In genomic region chr11:83938556-83938955, GRCm38 (mm10) we compare ENCODE assay signal across 20 mouse cellular contexts. TPM values are rescaled to one million over a fixed set of nuclear protein-coding genes. Genes with fewer than 3 reads are reported as not detected.
A peak's percentile ranks its signal among the peaks of the same experiment; 100 is the strongest.
DNase-seq lines count a peak whose midpoint lies in the region; ATAC-seq lines count a peak whose summit lies in the region.
"Had no signal": no experiment of that assay in that cellular context is flagged by ENCODE, and none has a peak within 500 bp of the region (broad histone marks: within the 10 kb centered on the region; RNA-seq: fewer than 3 reads in every experiment).

No protein-coding gene starts in this region.

- H3K4me3 ChIP-seq in hindbrain, embryonic 13.5 days: no peak overlapping the region
- no peak overlapping the region for H3K4me3 ChIP-seq in hindbrain, embryonic 11.5 days (ENCODE audit: low read depth, low read length)
- no peak overlapping the region for H3K4me3 ChIP-seq in kidney, embryonic 15.5 days (replicated peaks)
- no peak overlapping the region for H3K4me3 ChIP-seq in kidney, embryonic 14.5 days (ENCODE audit: low read length)
- no peak overlapping the region for H3K4me3 ChIP-seq in midbrain, embryonic 10.5 days
- H3K4me3 ChIP-seq: embryonic facial prominence, embryonic 10.5 days; embryonic facial prominence, embryonic 12.5 days; forebrain, embryonic 13.5 days; forebrain, embryonic 15.5 days had no signal

- peaks cover 12% of the 10 kb centered on the region for H3K4me1 ChIP-seq in hindbrain, embryonic 13.5 days (replicated peaks)
- H3K4me1 ChIP-seq in hindbrain, embryonic 11.5 days (replicated peaks; ENCODE audit: control insufficient read depth, insufficient read depth, low read length): no peaks in the 10 kb centered on the region
- H3K4me1 ChIP-seq in kidney, embryonic 15.5 days: peaks cover 24% of the 10 kb centered on the region
- peaks cover 4% of the 10 kb centered on the region; the same call in 1 of the 2 replicates for H3K4me1 ChIP-seq in kidney, embryonic 14.5 days (ENCODE audit: control insufficient read depth, insufficient read depth, low read length)
- peaks cover 12% of the 10 kb centered on the region for H3K4me1 ChIP-seq in midbrain, embryonic 10.5 days
- H3K4me1 ChIP-seq: embryonic facial prominence, embryonic 12.5 days had no signal

- no peak for DNase-seq in hindbrain, embryonic 11.5 days (ENCODE audit: low spot score)
- DNase-seq in kidney, adult 9 months: peak; percentile 67
- DNase-seq in kidney, postnatal 36 days: peak; percentile 27 to 67
- DNase-seq in midbrain, embryonic 10.5 days (ENCODE audit: low spot score): no peak
- DNase-seq: adrenal gland, adult 8-10 months; adrenal gland, postnatal 14 days; adrenal gland, postnatal 36 days; cerebellum, adult 11-12 months; cerebellum, adult 2 months; cerebellum, adult 9-10 months; cerebellum, postnatal 10 days; cerebellum, postnatal 25 days had no signal

- H3K36me3 ChIP-seq in hindbrain, embryonic 13.5 days: no peaks in the 10 kb centered on the region
- no peaks in the 10 kb centered on the region for H3K36me3 ChIP-seq in hindbrain, embryonic 11.5 days (ENCODE audit: control insufficient read depth, insufficient read depth, low read length)
- H3K36me3 ChIP-seq in kidney, embryonic 15.5 days: peaks cover 3% of the 10 kb centered on the region
- H3K36me3 ChIP-seq in kidney, embryonic 14.5 days (ENCODE audit: control insufficient read depth, insufficient read depth, low read length): peaks cover 3% of the 10 kb centered on the region; the same call in 1 of the 2 replicates
- peaks cover 3% of the 10 kb centered on the region for H3K36me3 ChIP-seq in midbrain, embryonic 10.5 days
- H3K36me3 ChIP-seq: forebrain, embryonic 15.5 days had no signal

- peak overlapping the region; percentile 46; the same call in 1 of the 2 replicates for H3K9ac ChIP-seq in hindbrain, embryonic 13.5 days
- H3K9ac ChIP-seq in hindbrain, embryonic 11.5 days (ENCODE audit: low read depth, low read length): no peak overlapping the region
- H3K9ac ChIP-seq in kidney, embryonic 15.5 days: no peak overlapping the region
- no peak overlapping the region for H3K9ac ChIP-seq in kidney, embryonic 14.5 days (ENCODE audit: low read depth, low read length)
- H3K9ac ChIP-seq: embryonic facial prominence, embryonic 12.5 days; forebrain, embryonic 13.5 days; forebrain, embryonic 15.5 days had no signal

- H3K4me2 ChIP-seq in hindbrain, embryonic 13.5 days: no peak overlapping the region
- no peak overlapping the region for H3K4me2 ChIP-seq in hindbrain, embryonic 11.5 days (replicated peaks; ENCODE audit: low read depth, low read length)
- H3K4me2 ChIP-seq in kidney, embryonic 15.5 days: no peak overlapping the region
- no peak overlapping the region for H3K4me2 ChIP-seq in kidney, embryonic 14.5 days (replicated peaks; ENCODE audit: low read depth, low read length)
- H3K4me2 ChIP-seq: embryonic facial prominence, embryonic 12.5 days; forebrain, embryonic 13.5 days; forebrain, embryonic 15.5 days had no signal

- no peak for ATAC-seq in hindbrain, embryonic 13.5 days (ENCODE audit: low FRiP score)
- no peak for ATAC-seq in hindbrain, embryonic 11.5 days (ENCODE audit: low FRiP score)
- ATAC-seq in kidney, embryonic 15.5 days (replicated peaks; ENCODE audit: low FRiP score): no peak
- ATAC-seq in kidney, embryonic 14.5 days (ENCODE audit: low FRiP score, low TSS enrichment): no peak
- ATAC-seq: activated CD4-positive, CD25-positive, alpha-beta regulatory T cell, adult 4 months; forebrain, embryonic 13.5 days; forebrain, embryonic 15.5 days had no signal

- H3K27ac ChIP-seq in hindbrain, embryonic 13.5 days: no peak overlapping the region
- no peak overlapping the region for H3K27ac ChIP-seq in hindbrain, embryonic 11.5 days (ENCODE audit: low read depth, low read length)
- H3K27ac ChIP-seq in kidney, embryonic 15.5 days: no peak overlapping the region
- H3K27ac ChIP-seq in kidney, embryonic 14.5 days (ENCODE audit: low read depth, low read length): no peak overlapping the region
- H3K27ac ChIP-seq in midbrain, embryonic 10.5 days (replicated peaks): no peak overlapping the region
- H3K27ac ChIP-seq: embryonic facial prominence, embryonic 10.5 days; embryonic facial prominence, embryonic 12.5 days; forebrain, embryonic 13.5 days; forebrain, embryonic 15.5 days had no signal

- 86% methylated on average over 8 of the region's 8 CpGs for WGBS in hindbrain, embryonic 13.5 days
- WGBS in hindbrain, embryonic 11.5 days: 85% methylated on average over 8 of the region's 8 CpGs
- 65% methylated on average over 8 of the region's 8 CpGs for WGBS in kidney, embryonic 15.5 days
- 59% methylated on average over 8 of the region's 8 CpGs for WGBS in kidney, embryonic 14.5 days
- WGBS in midbrain, embryonic 10.5 days: 83% methylated on average over 8 of the region's 8 CpGs

- peaks cover 18% of the 10 kb centered on the region for H3K27me3 ChIP-seq in hindbrain, embryonic 13.5 days
- H3K27me3 ChIP-seq in hindbrain, embryonic 11.5 days (ENCODE audit: control insufficient read depth, insufficient read depth, low read length): no peaks in the 10 kb centered on the region
- H3K27me3 ChIP-seq in kidney, embryonic 15.5 days: peaks cover 11% of the 10 kb centered on the region
- H3K27me3 ChIP-seq in kidney, embryonic 14.5 days (ENCODE audit: control insufficient read depth, insufficient read depth, low read length): no peaks in the 10 kb centered on the region
- H3K27me3 ChIP-seq in midbrain, embryonic 10.5 days (ENCODE audit: low read depth, poor library complexity, severe bottlenecking): peaks cover 18% of the 10 kb centered on the region; the same call in 1 of the 2 replicates
- H3K27me3 ChIP-seq: embryonic facial prominence, embryonic 12.5 days had no signal

- H3K9me3 ChIP-seq in hindbrain, embryonic 13.5 days: no peaks in the 10 kb centered on the region
- no peaks in the 10 kb centered on the region for H3K9me3 ChIP-seq in hindbrain, embryonic 11.5 days (ENCODE audit: control insufficient read depth, low read length)
- no peaks in the 10 kb centered on the region for H3K9me3 ChIP-seq in kidney, embryonic 15.5 days (replicated peaks)
- H3K9me3 ChIP-seq in kidney, embryonic 14.5 days (ENCODE audit: control insufficient read depth, low read length): no peaks in the 10 kb centered on the region
- H3K9me3 ChIP-seq in midbrain, embryonic 10.5 days (replicated peaks): no peaks in the 10 kb centered on the region
- H3K9me3 ChIP-seq: embryonic facial prominence, embryonic 10.5 days; embryonic facial prominence, embryonic 12.5 days; forebrain, embryonic 13.5 days; forebrain, embryonic 15.5 days had no signal

RNA-seq across cellular contexts. Expression of gene Ddx52, which starts 3.3 kb away (rescaled TPM):
- 27.1 and 27.8 TPM in 2 replicates for polyA plus RNA-seq in hindbrain, embryonic 13.5 days (2015; fragmentation: Nextera tagmentation; extraction: Ambion mirVana)
- polyA plus RNA-seq in hindbrain, embryonic 11.5 days (2014; fragmentation: Nextera tagmentation; extraction: Ambion mirVana): 46.8 and 47.4 TPM in 2 replicates
- polyA plus RNA-seq in kidney, embryonic 15.5 days (2015; fragmentation: Nextera tagmentation; extraction: Ambion mirVana): 40.3 and 42.6 TPM in 2 replicates
- polyA plus RNA-seq in kidney, embryonic 14.5 days (2014; fragmentation: Nextera tagmentation; extraction: Ambion mirVana): 43.7 and 47.6 TPM in 2 replicates
- 45.8 and 46.1 TPM in 2 replicates for polyA plus RNA-seq in midbrain, embryonic 10.5 days (2016; fragmentation: Nextera tagmentation; extraction: Ambion mirVana)

RNA-seq across cellular contexts. Expression of gene Synrg, which starts 25.7 kb away (rescaled TPM):
- 30.9 and 32.6 TPM in 2 replicates for polyA plus RNA-seq in hindbrain, embryonic 13.5 days (2015; fragmentation: Nextera tagmentation; extraction: Ambion mirVana)
- polyA plus RNA-seq in hindbrain, embryonic 11.5 days (2014; fragmentation: Nextera tagmentation; extraction: Ambion mirVana): 21.5 and 22.8 TPM in 2 replicates
- polyA plus RNA-seq in kidney, embryonic 15.5 days (2015; fragmentation: Nextera tagmentation; extraction: Ambion mirVana): 10.1 and 10.5 TPM in 2 replicates
- 9.3 and 11.6 TPM in 2 replicates for polyA plus RNA-seq in kidney, embryonic 14.5 days (2014; fragmentation: Nextera tagmentation; extraction: Ambion mirVana)
- 11.0 and 15.3 TPM in 2 replicates for polyA plus RNA-seq in midbrain, embryonic 10.5 days (2016; fragmentation: Nextera tagmentation; extraction: Ambion mirVana)

Comparison
In these comparisons a context has a peak if more than half of its experiments do, and no peak if none do; other contexts are left out.
1. DNase-seq: peak in kidney, adult 9 months (single experiment) and kidney, postnatal 36 days (2 of 2); none in hindbrain, embryonic 11.5 days (single experiment) and midbrain, embryonic 10.5 days (single experiment).